Mouse (Mus musculus) cerebellum, adult 18-20 months (tissue): Measurements from ENCODE around the gene Eef1akmt2.

Experiments
- DNase-seq, 2 experiments: peaks; one replicate each; pipeline ENCODE4 v3.0.0; 2021

Gene Eef1akmt2

GRCm38 (mm10) chr7:132810368-132810767 is 42.1 kb downstream of the Eef1akmt2 start:
- peak; percentile 61 to 62 for DNase-seq

- DNase-seq: peak in 1 of 2 experiments; percentile 34
Measured at GRCm38 (mm10) chr7:132809721-132810120, 42.8 kb downstream of the Eef1akmt2 start.

- DNase-seq: peak; percentile 63 to 64
Measured at GRCm38 (mm10) chr7:132808841-132809682, 43.4 kb downstream of the Eef1akmt2 start.

- DNase-seq: peak in 1 of 2 experiments; percentile 60
Measured at GRCm38 (mm10) chr7:132808051-132808796, 44.2 kb downstream of the Eef1akmt2 start.

- DNase-seq: peak; percentile 93 to 95
Measured at GRCm38 (mm10) chr7:132806926-132807857, 45.3 kb downstream of the Eef1akmt2 start.

GRCm38 (mm10) chr7:132806286-132806685 is 46.2 kb downstream of the Eef1akmt2 start:
- DNase-seq: peak; percentile 72 to 83

GRCm38 (mm10) chr7:132804951-132805350 is 47.5 kb downstream of the Eef1akmt2 start:
- peak in 1 of 2 experiments; percentile 40 for DNase-seq

GRCm38 (mm10) chr7:132804461-132804860 is 48.0 kb downstream of the Eef1akmt2 start:
- DNase-seq: peak in 1 of 2 experiments; percentile 56

GRCm38 (mm10) chr7:132803962-132804361 is 48.5 kb downstream of the Eef1akmt2 start:
- DNase-seq: peak in 1 of 2 experiments; percentile 21

- DNase-seq: peak in 1 of 2 experiments; percentile 29
Measured at GRCm38 (mm10) chr7:132803336-132803735, 49.1 kb downstream of the Eef1akmt2 start.

- peak in 1 of 2 experiments; percentile 44 for DNase-seq
Measured at GRCm38 (mm10) chr7:132802691-132803090, 49.8 kb downstream of the Eef1akmt2 start.

- no peak for DNase-seq
Measured at GRCm38 (mm10) chr7:132802066-132802465, 50.4 kb downstream of the Eef1akmt2 start.

GRCm38 (mm10) chr7:132801509-132801908 is 51.0 kb downstream of the Eef1akmt2 start:
- peak in 1 of 2 experiments; percentile 22 for DNase-seq

- peak in 1 of 2 experiments; percentile 25 for DNase-seq
Measured at GRCm38 (mm10) chr7:132800868-132801267, 51.6 kb downstream of the Eef1akmt2 start.

GRCm38 (mm10) chr7:132799119-132800016 is 53.1 kb downstream of the Eef1akmt2 start:
- peak; percentile 53 to 66 for DNase-seq

GRCm38 (mm10) chr7:132795141-132795540 is 57.3 kb downstream of the Eef1akmt2 start:
- no peak for DNase-seq

GRCm38 (mm10) chr7:132793467-132793866 is 59.0 kb downstream of the Eef1akmt2 start:
- no peak for DNase-seq

GRCm38 (mm10) chr7:132790447-132791219 is 61.8 kb downstream of the Eef1akmt2 start:
- DNase-seq: no peak

GRCm38 (mm10) chr7:132788826-132789225 is 63.6 kb downstream of the Eef1akmt2 start:
- peak; percentile 56 to 66 for DNase-seq

- DNase-seq: no peak
Measured at GRCm38 (mm10) chr7:132787496-132788190, 64.8 kb downstream of the Eef1akmt2 start.
